Mouse (Mus musculus) liver, embryonic 11.5 days (tissue): ENCODE data around the gene Pdia2. TPM values are rescaled to one million over a fixed set of nuclear protein-coding genes. Genes with fewer than 3 reads are reported as not detected.
"Not testable (repeated sequence)": the region's sequence is repeated elsewhere in the genome, so short reads cannot be mapped to it uniquely, and the experiment has no call there.

Source experiments
- ATAC-seq: fragments of 200-750 bp; cut with Nextera tagmentation; replicated peaks from 2 replicates; pipeline ENCODE4 v1.8.0; 2017; ENCODE audit warnings: moderate number of reproducible peaks, mild to moderate bottlenecking, moderate TSS enrichment, moderate library complexity; ENCODE audit not compliant: low FRiP score
- DNase-seq: peaks from one replicate; pipeline ENCODE4 v3.0.0-alpha.2; 2017; ENCODE audit warnings: low spot score
- H3K27ac ChIP-seq: fragments of 300-500 bp; sonication (generic); 2 replicates; pipeline ENCODE4 v1.5.1; 2014; ENCODE audit warnings: mild to moderate bottlenecking, low read depth, low read length, control low read depth
- H3K27me3 ChIP-seq: fragments of 300-500 bp; sonication (generic); replicated peaks from 2 replicates; pipeline ENCODE4 v1.6.1; 2014; ENCODE audit warnings: low read length, mixed read lengths; ENCODE audit not compliant: control insufficient read depth, insufficient read depth
- H3K36me3 ChIP-seq: fragments of 300-500 bp; sonication (generic); 2 replicates; pipeline ENCODE4 v1.6.1; 2014; ENCODE audit warnings: mild to moderate bottlenecking, low read length, moderate library complexity, mixed read lengths; ENCODE audit not compliant: control insufficient read depth, insufficient read depth
- H3K4me1 ChIP-seq: fragments of 300-500 bp; sonication (generic); replicated peaks from 2 replicates; pipeline ENCODE4 v1.6.1; 2014; ENCODE audit warnings: low read length, mixed read lengths; ENCODE audit not compliant: control insufficient read depth, insufficient read depth
- H3K4me2 ChIP-seq: fragments of 300-500 bp; sonication (generic); 2 replicates; pipeline ENCODE4 v1.6.1; 2014; ENCODE audit warnings: mild to moderate bottlenecking, control low read depth, moderate library complexity
- H3K4me3 ChIP-seq: fragments of 300-500 bp; sonication (generic); 2 replicates; pipeline ENCODE4 v1.5.1; 2014; ENCODE audit warnings: low read depth, low read length, control low read depth
- H3K9ac ChIP-seq: fragments of 300-500 bp; sonication (generic); 2 replicates; pipeline ENCODE4 v1.6.1; 2014; ENCODE audit warnings: low read depth, low read length, control low read depth
- H3K9me3 ChIP-seq: fragments of 300-500 bp; sonication (generic); 2 replicates; pipeline ENCODE4 v1.6.1; 2016; ENCODE audit warnings: low read length, inconsistent platforms, mixed read lengths; ENCODE audit not compliant: control insufficient read depth
- WGBS: fragments of 180-500 bp; shearing (Covaris S2); extraction: QIAGEN DNeasy Blood & Tissue Kit; methylation state at CpG from one replicate; pipeline ENCODE4 v1.1.7; 2014; 5-methylcytosine and 5-hydroxymethylcytosine counted together
- polyA plus RNA-seq: library from polyadenylated mRNA; unstranded; fragments of >200 nt; fragmentation: Nextera tagmentation; extraction: Ambion mirVana; gene quantifications from 2 replicates; pipeline ENCODE4 v1.2.1, GENCODE M21; 2014

Gene Pdia2
- polyA plus RNA-seq, 1 experiment from 2014 or later = 62.4 TPM

DNA sequence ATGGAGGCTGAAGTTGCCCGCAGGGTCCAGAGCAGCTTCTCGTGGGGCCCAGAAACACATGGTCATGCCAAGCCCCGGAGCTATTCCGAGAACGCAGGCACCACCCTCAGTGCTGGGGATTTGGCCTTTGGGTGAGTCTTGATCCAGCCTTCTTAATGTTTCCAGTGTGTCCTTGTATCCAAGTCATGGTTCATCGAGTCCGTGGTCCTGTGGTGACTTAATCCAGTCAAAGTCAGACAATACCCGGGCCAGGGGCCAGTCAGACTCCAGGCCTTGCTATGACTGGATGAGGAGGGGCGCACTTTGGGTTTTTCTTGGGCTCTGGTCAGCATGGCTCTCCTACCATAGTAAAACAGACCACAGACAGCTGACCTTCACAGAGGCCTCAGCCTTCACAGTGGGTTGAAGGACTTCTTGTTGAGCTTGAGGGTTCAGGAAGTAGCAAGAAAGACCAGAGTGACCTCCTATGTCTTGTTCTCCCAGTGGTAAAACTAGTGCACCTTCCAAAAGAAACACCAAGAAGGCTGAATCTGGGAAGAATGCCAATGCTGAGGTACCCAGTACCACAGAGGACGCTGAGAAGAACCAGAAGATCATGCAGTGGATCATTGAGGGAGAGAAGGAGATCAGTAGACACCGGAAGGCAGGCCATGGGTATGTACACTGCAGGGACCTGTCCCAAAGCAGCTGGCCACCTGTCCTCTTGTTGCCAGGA lies 10.6 kb downstream of the Pdia2 start:
- H3K27me3 ChIP-seq = no peaks in the 10 kb centered on the region
- no peaks in the 10 kb centered on the region for H3K9me3 ChIP-seq
- H3K36me3 ChIP-seq = peaks cover 36% of the 10 kb centered on the region; the same call in 1 of the 2 replicates
- H3K4me1 ChIP-seq = no peaks in the 10 kb centered on the region
- no peak overlapping the region for H3K27ac ChIP-seq
- no peak for ATAC-seq
- WGBS = 93% methylated on average over 11 of the region's 11 CpGs
- no peak overlapping the region for H3K4me3 ChIP-seq
- no peak for DNase-seq
- no peak overlapping the region for H3K9ac ChIP-seq
- no peak overlapping the region for H3K4me2 ChIP-seq

DNA sequence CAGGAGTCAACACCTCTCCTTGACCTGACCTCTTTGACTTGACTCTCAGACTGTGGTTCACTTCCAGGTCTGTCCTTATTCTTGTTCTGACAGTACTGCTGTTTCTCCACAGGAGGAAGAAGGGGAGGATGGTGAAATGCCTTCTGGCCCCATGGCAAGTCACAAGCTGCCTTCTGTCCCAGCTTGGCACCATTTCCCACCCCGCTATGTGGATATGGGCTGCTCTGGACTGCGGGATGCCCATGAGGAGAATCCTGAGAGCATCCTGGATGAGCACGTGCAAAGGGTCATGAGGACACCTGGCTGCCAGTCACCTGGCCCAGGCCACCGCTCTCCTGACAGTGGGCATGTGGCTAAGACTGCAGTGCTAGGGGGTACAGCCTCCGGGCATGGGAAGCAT lies 11.3 kb downstream of the Pdia2 start:
- no peak for DNase-seq
- Histone ChIP-seq H3K9ac (no peak overlapping the region), H3K27me3 (no peaks in the 10 kb centered on the region), H3K4me2 (no peak overlapping the region), H3K4me3 (no peak overlapping the region), H3K36me3 (peaks cover 36% of the 10 kb centered on the region; the same call in 1 of the 2 replicates), H3K9me3 (no peaks in the 10 kb centered on the region), H3K27ac (no peak overlapping the region), H3K4me1 (no peaks in the 10 kb centered on the region)
- ATAC-seq = no peak
- WGBS = 93% methylated on average over 5 of the region's 5 CpGs

DNA sequence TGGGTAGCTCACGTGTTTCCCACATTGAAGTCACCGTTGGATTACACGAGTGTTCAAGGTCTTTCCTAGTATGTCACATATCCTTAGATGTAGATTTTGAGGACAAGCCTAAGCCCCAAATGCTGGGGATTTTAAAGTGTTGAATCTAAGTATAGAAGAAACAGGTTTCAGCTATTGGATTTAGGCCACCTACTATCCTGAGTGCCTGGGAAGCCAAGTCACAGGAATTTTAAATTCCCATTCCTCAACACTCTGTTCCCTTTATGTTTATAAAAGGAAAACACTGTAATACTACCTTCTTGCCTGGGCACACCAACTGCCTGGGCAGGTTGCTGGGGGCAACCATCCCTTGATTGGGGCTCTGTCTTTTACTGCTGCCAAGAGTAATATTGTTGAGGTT lies 17.7 kb downstream of the Pdia2 start:
- Histone ChIP-seq H3K36me3 (peaks cover 4% of the 10 kb centered on the region; the same call in 1 of the 2 replicates), H3K4me2 (no peak overlapping the region), H3K4me3 (no peak overlapping the region), H3K27me3 (no peaks in the 10 kb centered on the region), H3K4me1 (no peaks in the 10 kb centered on the region), H3K9ac (no peak overlapping the region), H3K9me3 (no peaks in the 10 kb centered on the region), H3K27ac (no peak overlapping the region)
- DNase-seq = no peak
- ATAC-seq = no peak
- 88% methylated on average over 3 of the region's 3 CpGs for WGBS

DNA sequence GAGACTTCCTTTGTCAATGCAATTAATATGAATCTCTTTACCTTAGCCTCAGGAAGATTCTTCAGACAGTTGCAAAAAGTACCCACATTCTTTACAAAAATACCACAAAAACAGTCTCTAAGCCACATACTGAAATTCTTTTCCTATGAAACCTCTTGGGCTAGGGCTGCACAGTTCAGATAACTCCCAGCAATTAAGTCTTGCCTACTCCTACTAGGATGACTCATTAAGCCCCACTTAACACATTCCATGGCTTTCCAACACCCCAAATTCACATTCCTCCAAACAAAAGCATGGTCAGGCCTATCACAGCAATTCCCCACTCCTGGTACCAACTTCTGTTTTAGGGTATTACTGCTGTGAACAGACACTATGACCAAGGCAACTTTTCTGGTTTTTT lies 20.3 kb downstream of the Pdia2 start:
- Histone ChIP-seq H3K9ac (no peak overlapping the region), H3K27me3 (no peaks in the 10 kb centered on the region), H3K4me2 (no peak overlapping the region), H3K27ac (no peak overlapping the region), H3K36me3 (peaks cover 14% of the 10 kb centered on the region; the same call in 1 of the 2 replicates), H3K4me3 (no peak overlapping the region), H3K4me1 (no peaks in the 10 kb centered on the region), H3K9me3 (no peaks in the 10 kb centered on the region)
- DNase-seq = no peak
- no peak for ATAC-seq

DNA sequence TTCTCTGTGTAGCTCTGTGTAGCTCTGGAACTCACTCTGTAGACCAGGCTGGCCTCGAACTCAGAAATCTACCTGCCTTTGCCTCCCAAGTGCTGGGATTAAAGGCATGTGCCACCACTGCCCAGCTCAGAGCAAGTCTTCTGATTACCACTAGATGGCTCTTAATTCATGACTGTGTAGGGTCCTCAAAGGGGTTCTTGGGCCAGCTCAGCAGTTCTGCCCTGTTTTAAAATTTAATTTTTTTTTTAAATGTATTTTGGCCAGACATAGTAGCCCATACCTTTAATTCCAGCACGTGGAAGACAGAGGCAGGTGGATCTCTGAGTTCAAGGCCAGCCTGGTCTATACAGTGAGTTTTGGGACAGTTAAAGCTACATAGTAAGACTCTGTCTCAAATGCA lies 23.6 kb downstream of the Pdia2 start:
- H3K27me3 ChIP-seq, H3K9me3 ChIP-seq, H3K27ac ChIP-seq, H3K9ac ChIP-seq, H3K4me1 ChIP-seq, H3K4me3 ChIP-seq, DNase-seq, ATAC-seq, H3K4me2 ChIP-seq: not testable (repeated sequence)
- 85% methylated on average over 2 of the region's 2 CpGs for WGBS
- peaks cover 12% of the 10 kb centered on the region; the same call in 1 of the 2 replicates for H3K36me3 ChIP-seq

DNA sequence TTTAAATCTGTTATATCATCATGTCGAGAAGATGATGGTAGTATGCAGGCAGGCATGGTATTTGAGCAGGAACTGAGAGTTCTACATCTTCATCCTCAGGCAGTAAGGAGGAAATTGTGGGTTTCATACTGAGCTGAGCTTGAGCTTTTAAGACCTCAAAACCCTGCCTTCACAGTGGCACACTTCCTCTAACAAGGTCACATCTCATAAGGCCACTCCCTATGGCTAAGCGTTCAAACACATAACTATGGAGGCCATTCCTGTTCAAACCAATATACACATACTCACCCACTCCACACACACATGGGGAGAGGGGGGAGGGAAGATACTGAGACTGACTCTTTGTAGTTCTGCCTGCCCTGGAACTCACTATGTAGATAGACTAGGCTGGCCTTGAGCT lies 30.8 kb downstream of the Pdia2 start:
- DNase-seq (no peak), ATAC-seq (no peak)
- Histone ChIP-seq H3K27ac (no peak overlapping the region), H3K9me3 (no peaks in the 10 kb centered on the region), H3K4me2 (no peak overlapping the region), H3K36me3 (peaks cover 3% of the 10 kb centered on the region; the same call in 1 of the 2 replicates), H3K9ac (no peak overlapping the region), H3K27me3 (no peaks in the 10 kb centered on the region), H3K4me1 (no peaks in the 10 kb centered on the region), H3K4me3 (no peak overlapping the region)
- 43% methylated on average over 2 of the region's 2 CpGs for WGBS

DNA sequence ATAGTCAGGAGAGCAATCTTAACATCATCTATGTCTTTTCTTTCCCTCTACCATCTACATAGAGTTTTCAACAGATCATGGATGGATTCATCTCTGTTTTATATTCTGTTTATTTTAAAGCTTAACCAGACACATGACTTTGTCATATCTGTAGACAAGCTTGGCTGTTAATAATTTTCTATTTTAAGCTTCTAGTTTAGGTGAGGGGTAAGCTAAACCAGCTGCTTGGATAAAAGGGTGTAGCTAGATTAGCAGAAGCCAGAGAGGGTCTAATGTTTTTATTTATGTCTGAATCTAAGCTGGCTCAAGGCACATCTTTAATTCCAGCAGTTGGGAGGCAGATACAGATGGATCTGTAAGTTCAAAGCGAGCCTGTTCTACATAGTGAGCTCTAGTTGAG lies 36.2 kb downstream of the Pdia2 start:
- H3K9ac ChIP-seq = no peak overlapping the region
- H3K27ac ChIP-seq = no peak overlapping the region
- no peaks in the 10 kb centered on the region for H3K4me1 ChIP-seq
- H3K9me3 ChIP-seq = no peaks in the 10 kb centered on the region
- H3K4me3 ChIP-seq = no peak overlapping the region
- no peaks in the 10 kb centered on the region for H3K27me3 ChIP-seq
- DNase-seq (no peak), ATAC-seq (no peak)
- WGBS = 89% methylated on average over 1 of the region's 1 CpGs
- peaks cover 3% of the 10 kb centered on the region; the same call in 1 of the 2 replicates for H3K36me3 ChIP-seq
- no peak overlapping the region for H3K4me2 ChIP-seq

DNA sequence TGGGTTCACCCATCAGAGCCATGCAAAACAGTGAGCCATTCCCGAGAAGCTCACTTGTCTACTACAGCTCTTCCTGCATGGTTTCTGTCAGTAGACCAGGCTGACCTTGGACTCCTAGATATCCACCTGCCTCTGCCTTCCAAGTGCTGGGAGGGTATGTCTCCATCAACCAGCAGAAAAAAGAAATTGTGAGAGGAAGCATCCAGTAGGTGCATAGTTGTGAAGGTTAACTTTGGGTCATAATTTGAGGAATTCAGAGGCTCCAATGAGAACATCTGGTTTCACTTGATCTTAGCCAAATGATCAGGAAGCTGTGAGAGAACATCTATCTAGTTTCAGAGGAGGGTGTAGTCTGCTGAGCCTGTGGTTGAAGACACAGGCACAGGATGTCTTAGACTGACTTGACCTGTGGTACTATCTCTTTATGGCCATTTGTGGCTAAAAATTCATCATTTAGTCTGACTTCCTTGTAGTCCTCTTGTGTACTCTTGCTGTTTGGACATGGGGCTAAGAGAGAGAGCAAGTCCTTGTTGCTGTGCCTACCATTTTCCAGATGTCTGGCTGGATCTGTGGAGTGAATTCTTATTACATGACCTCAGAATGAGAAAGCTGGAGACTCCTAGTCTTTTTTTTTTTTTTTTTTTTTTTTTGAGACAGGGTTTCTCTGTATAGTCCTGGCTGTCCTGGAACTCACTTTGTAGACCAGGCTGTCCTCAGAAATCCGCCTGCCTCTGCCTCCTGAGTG lies 46.8 kb downstream of the Pdia2 start:
- no peak overlapping the region for H3K4me3 ChIP-seq
- H3K27me3 ChIP-seq = no peaks in the 10 kb centered on the region
- no peak overlapping the region for H3K9ac ChIP-seq
- no peak overlapping the region for H3K27ac ChIP-seq
- no peak overlapping the region for H3K4me2 ChIP-seq
- no peaks in the 10 kb centered on the region for H3K9me3 ChIP-seq
- H3K4me1 ChIP-seq = no peaks in the 10 kb centered on the region
- DNase-seq (no peak), ATAC-seq (no peak)
- WGBS = 82% methylated on average over 2 of the region's 2 CpGs
- H3K36me3 ChIP-seq = peaks cover 23% of the 10 kb centered on the region

DNA sequence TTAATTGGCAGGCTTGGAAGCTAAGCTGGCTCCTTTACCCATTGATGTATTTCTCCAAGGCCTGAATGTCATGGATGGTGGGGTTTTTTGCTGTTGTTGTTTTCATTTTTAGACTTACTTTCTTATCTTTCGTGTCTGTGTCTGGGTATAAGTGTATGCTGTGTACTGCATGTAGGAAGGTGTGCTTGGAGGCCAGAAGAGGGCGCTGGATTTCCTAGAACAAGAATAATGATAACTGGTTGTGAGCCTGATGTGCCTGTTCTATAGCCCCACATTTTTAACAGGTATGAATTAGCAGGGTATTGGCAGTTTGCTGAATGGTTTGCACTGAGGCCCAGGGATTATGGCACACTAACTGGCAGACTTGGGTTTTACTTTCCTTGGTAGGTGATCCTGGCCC lies 49.8 kb downstream of the Pdia2 start:
- peaks cover 31% of the 10 kb centered on the region for H3K36me3 ChIP-seq

More for the DNA sequence above, 49.8 kb downstream of the Pdia2 start:
- Histone ChIP-seq H3K9me3 (no peaks in the 10 kb centered on the region), H3K27ac (no peak overlapping the region), H3K4me2 (no peak overlapping the region), H3K4me1 (no peaks in the 10 kb centered on the region), H3K9ac (no peak overlapping the region), H3K4me3 (no peak overlapping the region), H3K27me3 (no peaks in the 10 kb centered on the region)
- WGBS = 79% methylated on average over 2 of the region's 2 CpGs
- no peak for ATAC-seq
- no peak for DNase-seq
